Mouse (Mus musculus) adrenal gland, adult 2 months (tissue): ENCODE data around the gene Arid5b. TPM values are rescaled to one million over a fixed set of nuclear protein-coding genes. Genes with fewer than 3 reads are reported as not detected.
A peak's percentile ranks its signal among the peaks of the same experiment; 100 is the strongest.

Experiments used
- DNase-seq: peaks from one replicate; pipeline ENCODE4 v3.0.0; 2021
- polyA plus RNA-seq: library from polyadenylated mRNA; depleted of rRNA; stranded (reverse); fragments of >200 nt; gene quantifications from 2 replicates; pipeline ENCODE4 v1.2.3, GENCODE M21; 2012
- total RNA-seq, 2 experiments: library from RNA; stranded (reverse); gene quantifications; 2 replicates each; pipeline ENCODE4 v1.2.3; 2021

Arid5b gene
- total and polyA plus RNA-seq, 3 experiments = 6.2 to 25.1 (median 19.8) TPM

- no peak for DNase-seq
These were observed 41.5 kb downstream of the Arid5b start for GRCm38 (mm10) chr10:68236956-68237455.

- no peak for DNase-seq
These were observed 47.0 kb downstream of the Arid5b start for GRCm38 (mm10) chr10:68231385-68232182.

GRCm38 (mm10) chr10:68230653-68231384 lies 47.7 kb downstream of the Arid5b start:
- DNase-seq = no peak

- DNase-seq = peak; percentile 41
These were observed 48.6 kb downstream of the Arid5b start for GRCm38 (mm10) chr10:68229640-68230565.

GRCm38 (mm10) chr10:68222676-68223075 lies 55.9 kb downstream of the Arid5b start:
- DNase-seq = no peak

- DNase-seq = no peak
These were observed 56.5 kb downstream of the Arid5b start for GRCm38 (mm10) chr10:68222012-68222411.

- DNase-seq = no peak
These were observed 59.2 kb downstream of the Arid5b start for GRCm38 (mm10) chr10:68219327-68219726.

GRCm38 (mm10) chr10:68218678-68219077 lies 59.9 kb downstream of the Arid5b start:
- DNase-seq = no peak

GRCm38 (mm10) chr10:68214809-68215468 lies 63.6 kb downstream of the Arid5b start:
- peak; percentile 31 for DNase-seq

- DNase-seq = peak; percentile 56
These were observed 66.3 kb downstream of the Arid5b start for GRCm38 (mm10) chr10:68212061-68212915.

- DNase-seq = no peak
These were observed 67.0 kb downstream of the Arid5b start for GRCm38 (mm10) chr10:68211514-68211913.

- no peak for DNase-seq
These were observed 68.4 kb downstream of the Arid5b start for GRCm38 (mm10) chr10:68210025-68210642.

GRCm38 (mm10) chr10:68208670-68209065 lies 69.9 kb downstream of the Arid5b start:
- no peak for DNase-seq

GRCm38 (mm10) chr10:68207803-68208669 lies 70.5 kb downstream of the Arid5b start:
- peak; percentile 20 for DNase-seq

- DNase-seq = no peak
These were observed 74.1 kb downstream of the Arid5b start for GRCm38 (mm10) chr10:68204391-68204790.

GRCm38 (mm10) chr10:68203860-68204259 lies 74.7 kb downstream of the Arid5b start:
- DNase-seq = no peak

- DNase-seq = no peak
These were observed 75.2 kb downstream of the Arid5b start for GRCm38 (mm10) chr10:68203322-68203721.

GRCm38 (mm10) chr10:68199440-68199839 lies 79.1 kb downstream of the Arid5b start:
- DNase-seq = no peak

GRCm38 (mm10) chr10:68196324-68196723 lies 82.2 kb downstream of the Arid5b start:
- no peak for DNase-seq
